Mouse (Mus musculus): ENCODE measurements around the gene Smyd3.

DNA sequence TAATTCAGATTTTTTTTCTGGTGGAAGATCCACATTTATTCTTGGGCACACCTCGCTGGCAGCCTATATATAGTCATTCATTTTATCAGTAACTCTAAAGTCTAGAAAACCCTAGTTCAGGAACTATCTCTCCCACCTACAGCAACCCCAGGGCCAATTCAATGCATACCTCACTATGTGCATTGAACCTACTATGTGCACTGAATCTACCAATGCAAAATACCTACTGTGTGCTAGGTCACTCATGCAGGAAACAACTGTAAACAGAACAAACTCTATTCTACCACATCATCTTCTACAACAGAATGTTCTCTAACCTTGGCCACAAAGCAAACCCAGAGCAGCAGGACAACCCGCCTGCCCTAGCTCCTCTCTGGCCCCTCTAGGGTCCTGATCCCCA is 484.9 kb downstream of the Smyd3 start:
- no peak for TF ChIP-seq CTCF (IDR thresholded peaks at IDR 0.05; ENCODE audit: low read depth, low read length)
- no peak for TF ChIP-seq POLR2A (IDR thresholded peaks at IDR 0.05; ENCODE audit: insufficient read depth, low read length)
- TF ChIP-seq EP300 (IDR thresholded peaks at IDR 0.05; ENCODE audit: insufficient read depth, low read depth, low read length) = no peak
